Mouse (Mus musculus) liver, embryonic 11.5 days (tissue): ENCODE results near the gene Tcp10a. TPM values are rescaled to one million over a fixed set of nuclear protein-coding genes. Genes with fewer than 3 reads are reported as not detected.
"Not testable (repeated sequence)": the region's sequence is repeated elsewhere in the genome, so short reads cannot be mapped to it uniquely, and the experiment has no call there.

Experiments used
- ATAC-seq: fragments of 200-750 bp; cut with Nextera tagmentation; replicated peaks from 2 replicates; pipeline ENCODE4 v1.8.0; 2017; ENCODE audit warnings: moderate number of reproducible peaks, mild to moderate bottlenecking, moderate TSS enrichment, moderate library complexity; ENCODE audit not compliant: low FRiP score
- DNase-seq: peaks from one replicate; pipeline ENCODE4 v3.0.0-alpha.2; 2017; ENCODE audit warnings: low spot score
- H3K27ac ChIP-seq: fragments of 300-500 bp; sonication (generic); 2 replicates; pipeline ENCODE4 v1.5.1; 2014; ENCODE audit warnings: mild to moderate bottlenecking, low read depth, low read length, control low read depth
- H3K27me3 ChIP-seq: fragments of 300-500 bp; sonication (generic); replicated peaks from 2 replicates; pipeline ENCODE4 v1.6.1; 2014; ENCODE audit warnings: low read length, mixed read lengths; ENCODE audit not compliant: control insufficient read depth, insufficient read depth
- H3K36me3 ChIP-seq: fragments of 300-500 bp; sonication (generic); 2 replicates; pipeline ENCODE4 v1.6.1; 2014; ENCODE audit warnings: mild to moderate bottlenecking, low read length, moderate library complexity, mixed read lengths; ENCODE audit not compliant: control insufficient read depth, insufficient read depth
- H3K4me1 ChIP-seq: fragments of 300-500 bp; sonication (generic); replicated peaks from 2 replicates; pipeline ENCODE4 v1.6.1; 2014; ENCODE audit warnings: low read length, mixed read lengths; ENCODE audit not compliant: control insufficient read depth, insufficient read depth
- H3K4me2 ChIP-seq: fragments of 300-500 bp; sonication (generic); 2 replicates; pipeline ENCODE4 v1.6.1; 2014; ENCODE audit warnings: mild to moderate bottlenecking, control low read depth, moderate library complexity
- H3K4me3 ChIP-seq: fragments of 300-500 bp; sonication (generic); 2 replicates; pipeline ENCODE4 v1.5.1; 2014; ENCODE audit warnings: low read depth, low read length, control low read depth
- H3K9ac ChIP-seq: fragments of 300-500 bp; sonication (generic); 2 replicates; pipeline ENCODE4 v1.6.1; 2014; ENCODE audit warnings: low read depth, low read length, control low read depth
- H3K9me3 ChIP-seq: fragments of 300-500 bp; sonication (generic); 2 replicates; pipeline ENCODE4 v1.6.1; 2016; ENCODE audit warnings: low read length, inconsistent platforms, mixed read lengths; ENCODE audit not compliant: control insufficient read depth
- WGBS: fragments of 180-500 bp; shearing (Covaris S2); extraction: QIAGEN DNeasy Blood & Tissue Kit; methylation state at CpG from one replicate; pipeline ENCODE4 v1.1.7; 2014; 5-methylcytosine and 5-hydroxymethylcytosine counted together
- polyA plus RNA-seq: library from polyadenylated mRNA; unstranded; fragments of >200 nt; fragmentation: Nextera tagmentation; extraction: Ambion mirVana; gene quantifications from 2 replicates; pipeline ENCODE4 v1.2.1, GENCODE M21; 2014

The Tcp10a gene
- polyA plus RNA-seq, 1 experiment from 2014 or later: not detected

- not testable (repeated sequence) for H3K27ac ChIP-seq, DNase-seq, H3K36me3 ChIP-seq, H3K4me2 ChIP-seq, H3K4me1 ChIP-seq, ATAC-seq, H3K9ac ChIP-seq, H3K9me3 ChIP-seq, H3K27me3 ChIP-seq, H3K4me3 ChIP-seq
- WGBS: 74% methylated on average over 9 of the region's 13 CpGs
Measured at GRCm38 (mm10) chr17:7383167-7384143, 59.0 kb downstream of the Tcp10a start.

GRCm38 (mm10) chr17:7385364-7385763, 60.9 kb downstream of the Tcp10a start, which contains the start of gene Unc93a2:
Unc93a2 (minus strand) TSS chr17:7385464.
- H3K27me3 ChIP-seq, H3K9me3 ChIP-seq, H3K4me3 ChIP-seq, H3K4me2 ChIP-seq, H3K36me3 ChIP-seq, H3K9ac ChIP-seq, DNase-seq, H3K27ac ChIP-seq, ATAC-seq, H3K4me1 ChIP-seq: not testable (repeated sequence)
- 66% methylated on average over 3 of the region's 3 CpGs for WGBS

- WGBS: 68% methylated on average over 8 of the region's 8 CpGs
- H3K27ac ChIP-seq, H3K36me3 ChIP-seq, H3K4me3 ChIP-seq, H3K4me1 ChIP-seq, DNase-seq, H3K9ac ChIP-seq, ATAC-seq, H3K27me3 ChIP-seq, H3K9me3 ChIP-seq, H3K4me2 ChIP-seq: not testable (repeated sequence)
Measured at GRCm38 (mm10) chr17:7386016-7386415, 61.6 kb downstream of the Tcp10a start.

- not testable (repeated sequence) for H3K4me2 ChIP-seq, H3K27me3 ChIP-seq, DNase-seq, H3K4me3 ChIP-seq, H3K27ac ChIP-seq, H3K4me1 ChIP-seq, H3K36me3 ChIP-seq, H3K9me3 ChIP-seq, H3K9ac ChIP-seq
- 0 out of 2 replicates have a peak, but pooled peaks have one; percentile 31 for ATAC-seq
- no CpG with 5 or more reads among the region's 2 CpGs for WGBS
Measured at GRCm38 (mm10) chr17:7388341-7388957, 64.0 kb downstream of the Tcp10a start.

- not testable (repeated sequence) for H3K4me2 ChIP-seq, H3K4me3 ChIP-seq, H3K9ac ChIP-seq, H3K4me1 ChIP-seq, H3K27ac ChIP-seq, H3K36me3 ChIP-seq, ATAC-seq, H3K27me3 ChIP-seq, DNase-seq, H3K9me3 ChIP-seq
- 83% methylated on average over 6 of the region's 8 CpGs for WGBS
Measured at GRCm38 (mm10) chr17:7388958-7389356, 64.5 kb downstream of the Tcp10a start.

DNA sequence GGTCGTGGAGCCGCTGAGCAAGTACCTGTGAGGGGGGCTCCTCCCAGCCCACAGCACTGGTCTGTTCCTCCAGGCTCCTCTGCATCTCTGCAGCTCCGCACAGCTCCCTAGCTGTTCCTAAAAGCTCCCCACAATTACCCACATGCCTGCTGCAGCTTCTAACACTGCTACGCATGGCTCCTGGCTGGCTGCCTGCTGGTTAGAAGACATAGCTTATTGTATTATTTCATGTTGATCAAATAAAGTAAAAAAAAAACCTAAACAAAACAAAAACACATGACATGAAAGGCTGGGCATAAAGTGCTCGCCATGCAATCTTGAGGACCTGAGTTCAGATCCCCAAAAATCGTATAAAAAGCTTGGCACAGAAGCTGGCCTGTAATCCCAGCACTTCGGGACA, 65.5 kb downstream of the Tcp10a start:
- not testable (repeated sequence) for H3K27me3 ChIP-seq, H3K4me1 ChIP-seq, H3K27ac ChIP-seq, H3K4me3 ChIP-seq, H3K4me2 ChIP-seq, H3K36me3 ChIP-seq, H3K9me3 ChIP-seq, DNase-seq, ATAC-seq, H3K9ac ChIP-seq
- WGBS: 72% methylated on average over 7 of the region's 7 CpGs

- H3K36me3 ChIP-seq, H3K9ac ChIP-seq, H3K27me3 ChIP-seq, H3K9me3 ChIP-seq, H3K27ac ChIP-seq, H3K4me1 ChIP-seq, ATAC-seq, DNase-seq, H3K4me3 ChIP-seq, H3K4me2 ChIP-seq: not testable (repeated sequence)
- 83% methylated on average over 7 of the region's 7 CpGs for WGBS
Measured at GRCm38 (mm10) chr17:7395116-7395515, 70.7 kb downstream of the Tcp10a start.
